Mouse (Mus musculus) hindbrain, embryonic 15.5 days (tissue): ENCODE measurements around the gene Ppat. TPM values are rescaled to one million over a fixed set of nuclear protein-coding genes. Genes with fewer than 3 reads are reported as not detected.

Experiments used
- ATAC-seq: fragments of 200-750 bp; cut with Nextera tagmentation; 2 replicates; pipeline ENCODE4 v1.8.0; 2017; ENCODE audit warnings: low read depth, moderate number of reproducible peaks, moderate TSS enrichment; ENCODE audit not compliant: low FRiP score
- H3K27ac ChIP-seq: fragments of 300-500 bp; sonication (generic); replicated peaks from 2 replicates; pipeline ENCODE4 v1.5.1; 2015; ENCODE audit warnings: mild to moderate bottlenecking, inconsistent platforms
- H3K27me3 ChIP-seq: fragments of 300-500 bp; sonication (generic); 2 replicates; pipeline ENCODE4 v1.6.1; 2015; ENCODE audit warnings: control low read depth, inconsistent platforms
- H3K36me3 ChIP-seq: fragments of 300-500 bp; sonication (generic); 2 replicates; pipeline ENCODE4 v1.6.1; 2015; ENCODE audit warnings: control low read depth, inconsistent platforms
- H3K4me1 ChIP-seq: fragments of 300-500 bp; sonication (generic); replicated peaks from 2 replicates; pipeline ENCODE4 v1.6.1; 2015; ENCODE audit warnings: control low read depth, inconsistent platforms
- H3K4me2 ChIP-seq: fragments of 300-500 bp; sonication (generic); 2 replicates; pipeline ENCODE4 v1.6.1; 2015; ENCODE audit warnings: moderate library complexity, mild to moderate bottlenecking, inconsistent platforms
- H3K4me3 ChIP-seq: fragments of 300-500 bp; sonication (generic); 2 replicates; pipeline ENCODE4 v1.5.1; 2015; ENCODE audit warnings: mild to moderate bottlenecking, inconsistent platforms
- H3K9ac ChIP-seq: fragments of 300-500 bp; sonication (generic); 2 replicates; pipeline ENCODE4 v1.6.1; 2015; ENCODE audit warnings: inconsistent platforms
- H3K9me3 ChIP-seq: fragments of 300-500 bp; sonication (generic); 2 replicates; pipeline ENCODE4 v1.6.1; 2016; ENCODE audit warnings: control low read depth, inconsistent platforms
- WGBS: fragments of 180-500 bp; shearing (Covaris S2); methylation state at CpG from one replicate; pipeline ENCODE4 v1.1.7; 2015; 5-methylcytosine and 5-hydroxymethylcytosine counted together
- polyA plus RNA-seq: library from polyadenylated mRNA; unstranded; fragments of >200 nt; fragmentation: Nextera tagmentation; extraction: Ambion mirVana; gene quantifications from 2 replicates; pipeline ENCODE4 v1.2.1, GENCODE M21; 2015

Ppat gene
- polyA plus RNA-seq, 1 experiment from 2014 or later: 12.6 TPM

- Histone ChIP-seq H3K36me3 (no peaks in the 10 kb centered on the region), H3K4me1 (peaks cover 13% of the 10 kb centered on the region), H3K9ac (peak within 1 kb of the TSS; percentile 79), H3K27me3 (no peaks in the 10 kb centered on the region), H3K4me3 (peak within 1 kb of the TSS; percentile 76), H3K27ac (peak within 1 kb of the TSS; percentile 91), H3K4me2 (peak within 1 kb of the TSS; percentile 68), H3K9me3 (no peaks in the 10 kb centered on the region)
- ATAC-seq: peak; percentile 99
- WGBS: under 1% methylated on average over 44 of the region's 47 CpGs
These were observed 45.8 kb downstream of the Ppat start, which contains the start of gene Aasdh for GRCm38 (mm10) chr5:76905405-76906154. Gene Aasdh, minus strand, starts transcription at chr5:76905514.

- H3K4me1 ChIP-seq: peaks cover 13% of the 10 kb centered on the region
- no peaks in the 10 kb centered on the region for H3K9me3 ChIP-seq
- no peaks in the 10 kb centered on the region for H3K27me3 ChIP-seq
- peak overlapping the region; percentile 76 for H3K4me3 ChIP-seq
- peak overlapping the region; percentile 79 for H3K9ac ChIP-seq
- 1% methylated on average over 19 of the region's 19 CpGs for WGBS
- H3K36me3 ChIP-seq: no peaks in the 10 kb centered on the region
- H3K4me2 ChIP-seq: peak overlapping the region; percentile 68
- H3K27ac ChIP-seq: peak overlapping the region; percentile 91
- peak; percentile 80 for ATAC-seq
These were observed 46.5 kb downstream of the Ppat start for GRCm38 (mm10) chr5:76904713-76905404.

GRCm38 (mm10) chr5:76902131-76902530, 49.2 kb downstream of the Ppat start:
- Histone ChIP-seq H3K27me3 (no peaks in the 10 kb centered on the region), H3K4me2 (no peak overlapping the region), H3K4me3 (no peak overlapping the region), H3K36me3 (no peaks in the 10 kb centered on the region), H3K27ac (no peak overlapping the region), H3K4me1 (peaks cover 13% of the 10 kb centered on the region), H3K9me3 (no peaks in the 10 kb centered on the region), H3K9ac (no peak overlapping the region)
- ATAC-seq: no peak
- 85% methylated on average over 4 of the region's 4 CpGs for WGBS

GRCm38 (mm10) chr5:76893084-76893483, 58.3 kb downstream of the Ppat start:
- Histone ChIP-seq H3K36me3 (peaks cover 39% of the 10 kb centered on the region), H3K4me1 (no peaks in the 10 kb centered on the region), H3K27ac (no peak overlapping the region), H3K4me2 (no peak overlapping the region), H3K27me3 (no peaks in the 10 kb centered on the region), H3K4me3 (no peak overlapping the region), H3K9ac (no peak overlapping the region), H3K9me3 (no peaks in the 10 kb centered on the region)
- WGBS: 85% methylated on average over 2 of the region's 2 CpGs
- ATAC-seq: no peak

GRCm38 (mm10) chr5:76892608-76893007, 58.8 kb downstream of the Ppat start:
- H3K36me3 ChIP-seq: peaks cover 41% of the 10 kb centered on the region

GRCm38 (mm10) chr5:76887011-76887410, 64.4 kb downstream of the Ppat start:
- H3K27ac ChIP-seq: no peak overlapping the region
- no peak overlapping the region for H3K4me3 ChIP-seq
- H3K27me3 ChIP-seq: no peaks in the 10 kb centered on the region
- H3K9ac ChIP-seq: no peak overlapping the region
- H3K4me1 ChIP-seq: no peaks in the 10 kb centered on the region
- 89% methylated on average over 2 of the region's 2 CpGs for WGBS
- no peak for ATAC-seq
- H3K36me3 ChIP-seq: peaks cover 57% of the 10 kb centered on the region
- H3K9me3 ChIP-seq: no peaks in the 10 kb centered on the region
- no peak overlapping the region for H3K4me2 ChIP-seq

More at GRCm38 (mm10) chr5:76892608-76893007, 58.8 kb downstream of the Ppat start:
- Histone ChIP-seq H3K9me3 (no peaks in the 10 kb centered on the region), H3K27ac (no peak overlapping the region), H3K4me2 (no peak overlapping the region), H3K9ac (no peak overlapping the region), H3K27me3 (no peaks in the 10 kb centered on the region), H3K4me3 (no peak overlapping the region), H3K4me1 (no peaks in the 10 kb centered on the region)
- no peak for ATAC-seq
- WGBS: 82% methylated on average over 2 of the region's 2 CpGs

- Histone ChIP-seq H3K4me3 (no peak overlapping the region), H3K9ac (no peak overlapping the region), H3K27me3 (no peaks in the 10 kb centered on the region), H3K36me3 (peaks cover 37% of the 10 kb centered on the region), H3K4me2 (no peak overlapping the region), H3K27ac (no peak overlapping the region), H3K4me1 (no peaks in the 10 kb centered on the region), H3K9me3 (no peaks in the 10 kb centered on the region)
- WGBS: 86% methylated on average over 1 of the region's 1 CpGs
- no peak for ATAC-seq
These were observed 67.3 kb downstream of the Ppat start for GRCm38 (mm10) chr5:76884107-76884506.

GRCm38 (mm10) chr5:76876106-76876758, 75.1 kb downstream of the Ppat start:
- peaks cover 37% of the 10 kb centered on the region for H3K36me3 ChIP-seq
- no peak overlapping the region for H3K27ac ChIP-seq
- H3K9ac ChIP-seq: no peak overlapping the region

GRCm38 (mm10) chr5:76869553-76869952, 81.8 kb downstream of the Ppat start:
- Histone ChIP-seq H3K36me3 (peaks cover 39% of the 10 kb centered on the region), H3K4me3 (peak overlapping the region; percentile 19; the same call in 1 of the 2 replicates), H3K27ac (no peak overlapping the region), H3K9ac (no peak overlapping the region), H3K4me2 (peak overlapping the region; percentile 37), H3K27me3 (no peaks in the 10 kb centered on the region), H3K4me1 (no peaks in the 10 kb centered on the region), H3K9me3 (no peaks in the 10 kb centered on the region)
- WGBS: 56% methylated on average over 6 of the region's 6 CpGs
- ATAC-seq: no peak

More at GRCm38 (mm10) chr5:76876106-76876758, 75.1 kb downstream of the Ppat start:
- H3K9me3 ChIP-seq: no peaks in the 10 kb centered on the region
- H3K27me3 ChIP-seq: no peaks in the 10 kb centered on the region
- H3K4me1 ChIP-seq: no peaks in the 10 kb centered on the region
- no peak overlapping the region for H3K4me3 ChIP-seq
- ATAC-seq: no peak
- no peak overlapping the region for H3K4me2 ChIP-seq
- 90% methylated on average over 25 of the region's 25 CpGs for WGBS

- Histone ChIP-seq H3K9me3 (no peaks in the 10 kb centered on the region), H3K4me1 (no peaks in the 10 kb centered on the region), H3K36me3 (peaks cover 35% of the 10 kb centered on the region), H3K27ac (no peak overlapping the region), H3K9ac (no peak overlapping the region), H3K27me3 (no peaks in the 10 kb centered on the region), H3K4me3 (peak overlapping the region; percentile 19), H3K4me2 (peak overlapping the region; percentile 37)
- peak; percentile 62; the same call in 1 of the 2 replicates for ATAC-seq
- 27% methylated on average over 16 of the region's 16 CpGs for WGBS
These were observed 82.6 kb downstream of the Ppat start for GRCm38 (mm10) chr5:76868693-76869286.

GRCm38 (mm10) chr5:76866819-76867218, 84.6 kb downstream of the Ppat start:
- H3K9ac ChIP-seq: no peak overlapping the region
- H3K36me3 ChIP-seq: peaks cover 30% of the 10 kb centered on the region
- no peak overlapping the region for H3K4me3 ChIP-seq
- ATAC-seq: no peak
- 75% methylated on average over 8 of the region's 8 CpGs for WGBS
- no peaks in the 10 kb centered on the region for H3K27me3 ChIP-seq
- H3K27ac ChIP-seq: no peak overlapping the region
- no peaks in the 10 kb centered on the region for H3K9me3 ChIP-seq
- no peaks in the 10 kb centered on the region for H3K4me1 ChIP-seq
- no peak overlapping the region for H3K4me2 ChIP-seq
